Mouse (Mus musculus) gastrocnemius, postnatal 14 days (tissue): ENCODE data around the gene Ttc37. TPM values are rescaled to one million over a fixed set of nuclear protein-coding genes. Genes with fewer than 3 reads are reported as not detected.

ENCODE experiments used
- DNase-seq: peaks from one replicate; pipeline ENCODE4 v3.0.0; 2021; ENCODE audit warnings: mixed read lengths
- intact Hi-C: fragments of 180-260 bp; cut with DNase I; formaldehyde crosslinking; loops from one replicate; pipeline ENCODE4 v1.15.1; 2025; ENCODE audit warnings: low total_unique reads
- total RNA-seq, 2 experiments: library from RNA; stranded (reverse); gene quantifications; 2 replicates each; pipeline ENCODE4 v1.2.3; 2021

Ttc37 gene
- total RNA-seq, 2 experiments from 2014 or later, result 11.2 to 11.6 TPM

- DNase-seq, result no peak
- intact Hi-C loops, result no loop called here
Measured at GRCm38 (mm10) chr13:76141117-76141808, 42.7 kb downstream of the Ttc37 start.

GRCm38 (mm10) chr13:76150483-76150882 lies 51.9 kb downstream of the Ttc37 start:
- intact Hi-C loops, result no loop called here
- DNase-seq, result no peak

DNA sequence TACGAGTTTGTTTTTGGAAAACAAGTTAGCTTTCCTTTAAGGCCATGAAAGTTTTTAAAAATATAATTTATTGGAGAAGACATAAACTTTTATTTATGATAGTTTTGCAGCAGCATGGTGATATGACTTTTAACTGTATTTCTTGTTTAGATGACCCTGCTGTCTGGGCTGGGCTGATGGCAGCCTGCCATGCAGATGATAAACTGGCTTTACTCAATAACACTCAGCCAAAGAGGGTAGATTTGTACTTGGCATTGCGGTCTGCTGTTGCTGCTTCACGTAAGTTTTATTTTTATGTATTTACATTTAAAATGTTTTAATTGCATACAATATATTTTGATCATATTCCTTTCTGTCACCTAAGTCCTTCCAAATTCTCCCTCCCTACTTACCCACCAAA lies 58.6 kb downstream of the Ttc37 start:
- no peak for DNase-seq
- intact Hi-C loops, result no loop called here

DNA sequence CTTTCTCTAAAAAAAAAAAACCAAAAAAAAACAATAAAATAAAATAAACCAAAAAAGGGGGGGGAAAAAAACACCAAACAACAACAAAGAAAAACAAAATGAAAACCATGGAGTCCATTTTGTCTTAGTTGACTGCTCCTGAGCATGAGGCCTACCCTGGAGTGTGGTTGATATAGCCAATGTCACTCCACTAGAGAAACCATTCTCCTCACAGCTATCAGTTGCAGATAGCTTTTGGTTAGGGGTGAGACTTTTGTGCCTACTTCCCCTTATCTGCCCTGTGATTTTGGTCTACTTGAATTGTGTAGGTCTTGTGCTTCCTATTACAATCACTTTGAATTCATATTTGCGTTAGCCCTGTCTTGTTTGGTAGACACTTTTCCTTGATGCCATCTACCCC lies 59.0 kb downstream of the Ttc37 start:
- intact Hi-C loops, result no loop called here

GRCm38 (mm10) chr13:76160587-76160986 lies 62.1 kb downstream of the Ttc37 start:
- DNase-seq, result no peak
- intact Hi-C loops, result no loop called here

More for the DNA sequence above, 59.0 kb downstream of the Ttc37 start:
- no peak for DNase-seq

GRCm38 (mm10) chr13:76174297-76174696 lies 75.8 kb downstream of the Ttc37 start:
- intact Hi-C loops, result no loop called here
- DNase-seq, result no peak

- no peak for DNase-seq
- intact Hi-C loops, result no loop called here
Measured at GRCm38 (mm10) chr13:76178700-76179099, 80.2 kb downstream of the Ttc37 start.

- intact Hi-C loops, result no loop called here
- DNase-seq, result no peak
Measured at GRCm38 (mm10) chr13:76187651-76188050, 89.1 kb downstream of the Ttc37 start.

DNA sequence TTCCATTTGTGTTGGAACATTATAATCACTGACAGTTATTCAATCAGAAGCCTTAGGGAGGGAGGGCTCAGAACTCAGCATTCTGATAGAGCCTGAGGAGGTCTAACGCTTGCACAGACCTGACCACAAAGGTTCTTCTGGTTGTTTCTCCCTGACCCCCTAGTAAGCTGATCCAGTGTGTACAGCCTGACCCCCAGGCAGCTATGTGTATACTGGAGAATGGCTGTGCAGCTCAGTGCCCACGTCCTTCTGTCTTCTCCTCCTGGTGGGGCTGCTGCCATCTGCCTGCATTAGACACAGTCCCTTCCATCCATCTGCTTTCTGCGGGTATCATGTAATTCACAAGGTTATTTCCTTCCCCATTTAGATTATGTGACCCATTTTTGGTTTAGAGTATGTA lies 90.7 kb downstream of the Ttc37 start:
- no peak for DNase-seq
- intact Hi-C loops, result no loop called here

DNA sequence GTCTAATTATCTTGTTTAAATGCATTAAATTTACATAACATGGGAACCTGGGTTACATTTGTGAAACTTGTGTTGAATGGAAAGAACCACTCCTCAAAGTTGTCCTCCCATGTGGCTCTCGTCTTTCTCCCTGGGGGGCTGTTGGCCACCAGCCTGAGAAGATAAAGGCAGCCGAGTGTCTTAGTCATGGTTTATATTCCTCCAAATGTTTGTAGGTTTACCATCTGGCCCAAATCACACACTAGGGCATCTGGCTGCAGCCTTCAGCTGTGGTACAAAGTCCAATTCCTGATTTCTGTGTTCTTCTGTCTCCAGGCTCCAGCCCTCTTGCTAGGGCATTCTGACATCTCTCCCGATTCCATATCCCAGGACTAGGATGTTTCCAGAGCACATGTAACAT lies 91.7 kb downstream of the Ttc37 start:
- intact Hi-C loops, result no loop called here
- no peak for DNase-seq

DNA sequence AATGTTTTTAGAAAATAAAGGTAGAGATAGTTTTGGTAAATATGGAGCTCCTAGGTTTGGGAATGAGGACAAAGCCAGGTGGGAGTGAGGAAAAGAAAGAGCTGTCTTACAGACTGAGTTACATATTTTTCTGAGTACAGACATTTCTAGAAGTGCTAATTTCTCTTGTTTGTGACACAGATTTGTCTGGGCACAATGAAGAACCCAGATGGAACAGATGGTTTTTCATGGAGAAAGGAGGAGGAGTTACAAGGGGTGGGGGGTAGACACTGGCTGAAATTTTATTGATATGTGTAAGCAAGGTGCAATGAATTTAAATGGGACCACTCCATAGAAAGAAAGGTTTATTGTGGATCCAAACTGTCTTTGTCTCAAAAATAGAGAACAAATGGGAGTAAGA lies 96.4 kb downstream of the Ttc37 start:
- intact Hi-C loops, result no loop called here
- DNase-seq, result no peak

DNA sequence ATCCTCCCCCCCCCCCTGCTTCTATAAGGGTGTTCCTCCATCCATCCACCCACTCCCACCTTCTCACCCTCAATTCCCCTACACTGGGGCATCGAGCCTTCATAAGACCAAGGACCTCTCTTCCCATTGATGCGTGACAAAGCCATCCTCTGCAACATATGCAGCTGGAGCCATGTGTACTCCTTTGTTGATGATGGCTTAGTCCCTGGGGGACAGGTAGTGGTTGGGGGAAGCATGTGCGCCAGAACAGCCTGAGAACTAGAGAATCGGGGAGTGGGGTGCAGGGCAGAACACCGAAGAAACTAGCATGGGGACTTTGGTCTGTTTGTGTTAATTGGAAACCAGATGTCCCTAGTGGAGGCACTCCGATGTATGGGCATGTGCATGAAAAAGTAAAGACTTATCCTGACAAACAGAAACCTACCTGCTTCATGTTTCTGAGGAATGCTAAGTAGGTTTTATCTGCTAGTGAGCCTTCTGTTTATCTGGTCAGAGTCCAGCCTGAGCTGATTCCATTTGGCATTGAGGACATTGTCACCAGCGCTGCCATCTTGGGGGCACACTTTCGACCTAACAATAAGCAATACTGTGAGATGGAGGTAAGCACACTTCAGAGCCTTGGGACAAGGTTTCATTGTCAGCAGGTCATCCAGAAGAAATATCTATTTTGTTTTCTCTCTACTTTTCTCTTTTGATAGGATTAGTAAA lies 97.1 kb downstream of the Ttc37 start:
- intact Hi-C loops, result no loop called here
- no peak for DNase-seq

DNA sequence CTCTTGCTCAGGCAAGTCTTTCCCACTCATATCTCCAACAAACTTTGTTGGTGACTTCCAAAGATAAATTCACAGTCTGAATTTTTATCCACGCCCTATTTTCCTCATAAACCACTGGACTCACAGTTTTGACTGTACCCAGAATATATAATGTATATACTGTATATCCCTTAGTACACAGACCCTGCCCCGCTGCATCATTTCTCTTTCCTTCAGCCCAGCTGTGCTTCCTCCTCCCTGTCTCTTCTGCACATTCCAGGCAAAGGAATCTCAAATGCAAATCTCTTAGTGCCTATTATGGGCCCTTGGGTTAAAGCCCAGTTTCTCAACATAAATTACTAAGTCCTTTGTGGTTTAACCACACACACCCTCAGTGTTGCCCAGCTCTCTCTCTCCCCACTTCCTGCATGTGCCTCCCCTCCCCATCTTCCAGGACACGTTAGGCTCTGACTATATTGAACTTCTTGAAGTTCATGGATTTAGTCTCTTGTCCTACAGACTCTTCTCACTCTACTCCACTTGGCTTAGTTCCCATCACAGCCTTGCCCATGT lies 98.8 kb downstream of the Ttc37 start:
- intact Hi-C loops, result no loop called here
- DNase-seq, result no peak

DNA sequence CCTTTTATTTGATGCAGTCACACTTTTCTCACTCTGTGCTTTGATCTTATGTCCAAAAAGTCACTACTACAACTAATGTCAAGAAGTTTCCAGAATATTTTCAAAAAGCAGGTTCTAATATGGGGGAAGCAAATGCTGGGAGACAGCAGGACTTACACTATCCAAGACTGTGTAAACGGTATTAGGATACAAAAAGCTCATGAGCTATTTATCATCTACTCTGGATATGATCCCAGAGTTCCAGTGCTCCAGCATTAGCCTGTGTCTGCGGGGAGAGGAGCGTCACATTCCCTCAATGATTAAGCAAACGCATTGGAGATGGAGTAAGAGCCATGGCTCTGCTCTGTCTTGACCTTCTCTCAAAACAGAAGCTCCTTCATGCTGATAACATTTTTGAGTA lies 101.4 kb downstream of the Ttc37 start:
- intact Hi-C loops, result no loop called here
- no peak for DNase-seq

DNA sequence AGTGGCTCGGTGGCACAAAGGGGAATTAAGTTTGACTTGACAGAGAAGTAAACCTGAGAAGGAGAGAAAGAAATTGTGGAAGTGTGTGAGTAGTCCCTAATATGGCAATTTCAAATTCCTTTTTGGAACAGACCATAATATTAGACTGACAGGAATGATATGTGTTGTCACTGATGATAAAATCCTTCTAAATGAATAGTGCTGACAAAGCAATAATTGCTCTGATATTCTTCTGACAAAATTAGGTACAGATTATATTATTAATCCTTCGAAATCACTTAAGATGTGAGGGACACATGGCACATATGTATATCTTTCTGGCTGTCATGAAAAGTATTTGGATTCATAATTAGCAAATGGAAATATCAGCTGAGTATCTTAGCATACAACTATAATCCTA lies 116.4 kb downstream of the Ttc37 start:
- intact Hi-C loops, result no loop called here
- no peak for DNase-seq

DNA sequence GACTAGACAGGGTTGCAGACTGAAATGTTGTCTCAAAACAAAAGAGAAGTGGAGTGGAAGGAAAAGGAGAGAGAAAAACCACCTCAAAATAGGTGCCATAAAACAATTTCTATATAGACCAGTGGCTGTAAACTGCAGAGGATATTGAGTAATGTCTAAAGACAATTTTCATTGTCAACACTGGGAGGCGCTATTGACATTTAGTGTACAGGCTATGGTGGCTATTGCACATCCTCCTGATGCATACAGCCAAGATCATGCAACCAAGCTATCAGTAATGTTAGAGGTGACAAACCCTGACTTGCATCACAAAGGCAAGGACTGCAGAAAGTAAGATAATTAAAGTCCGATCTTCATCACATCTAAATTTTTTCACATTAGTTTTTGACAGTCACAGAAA lies 116.9 kb downstream of the Ttc37 start:
- intact Hi-C loops, result no loop called here
- no peak for DNase-seq

Other genes starting within 250 kb of the Ttc37 start
- gene Rhobtb3, start 154.8 kb upstream of the Ttc37 start, total RNA-seq, result 10 to 100 TPM; 12.0 to 16.4 TPM
- gene Spata9, start 131.6 kb upstream of the Ttc37 start, total RNA-seq, result not detected
- 10 to 100 TPM; 11.8 to 12.2 TPM for gene Rfesd, start 80.0 kb upstream of the Ttc37 start, total RNA-seq
- not detected for gene Gpr150, start 41.7 kb upstream of the Ttc37 start, total RNA-seq
- 1 to 10 TPM; 3.7 to 4.0 TPM for gene Arsk, start 74 bp upstream of the Ttc37 start, total RNA-seq
- under 1 TPM in 1 of 2 experiments, not detected in 1; 0.18 TPM for gene Fam81b, start 206.3 kb downstream of the Ttc37 start, total RNA-seq